Mouse (Mus musculus): Measurements from ENCODE around the gene Wdr76. TPM values are rescaled to one million over a fixed set of nuclear protein-coding genes. Genes with fewer than 3 reads are reported as not detected.
"Not testable (repeated sequence)": the region's sequence is repeated elsewhere in the genome, so short reads cannot be mapped to it uniquely, and the experiment has no call there.

The Wdr76 gene
- total and polyA plus RNA-seq, 3 experiments = 17.4 to 29.9 (median 26.9) TPM

DNA sequence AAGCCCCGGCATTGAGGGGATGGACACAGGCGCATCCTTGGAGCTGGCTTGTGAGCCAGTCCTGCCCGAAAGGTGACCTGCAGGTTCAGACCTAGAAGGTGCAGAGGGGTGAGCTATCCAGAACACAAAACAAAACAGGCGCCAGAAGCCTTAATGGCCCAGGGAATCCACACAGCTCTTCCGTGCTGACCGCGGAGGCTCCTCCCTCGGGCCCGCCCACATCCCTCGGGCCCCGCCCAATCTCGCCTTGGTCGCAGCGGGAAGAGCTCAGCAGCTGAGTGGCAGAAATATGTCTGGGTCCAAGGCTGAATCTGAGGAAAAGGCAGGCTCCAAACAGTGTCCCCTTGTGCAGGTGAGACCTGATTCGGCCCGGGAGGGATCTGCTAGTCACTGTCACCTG lies 3.1 kb downstream of the Wdr76 start:
- Histone ChIP-seq H3K4me3 (replicated peaks in 1 of 3; ENCODE audit: low read depth in 2 of 3, low read length in 2 of 3, poor library complexity in 1 of 3) (no peak overlapping the region), H3K27ac (ENCODE audit: insufficient read depth, low read depth) (no peak overlapping the region), H3K36me3 (replicated peaks in 1 of 2; ENCODE audit: control insufficient read depth in 1 of 2, insufficient read depth in 1 of 2, low read length in 1 of 2) (peaks cover 20 to 54% of the 10 kb centered on the region in 2 experiments), H3K27me3 (replicated peaks) (no peaks in the 10 kb centered on the region), H3K4me2 (ENCODE audit: insufficient read depth, low read depth, poor library complexity, severe bottlenecking) (no peak overlapping the region), H3K9ac (ENCODE audit: insufficient read depth, low read depth) (no peak overlapping the region), H3K9me3 (replicated peaks; ENCODE audit: low read length) (no peaks in the 10 kb centered on the region), H3K79me2 (replicated peaks; ENCODE audit: control insufficient read depth, extremely low read depth, insufficient read depth, poor library complexity, severe bottlenecking) (peaks cover 71% of the 10 kb centered on the region), H3K4me1 (ENCODE audit: control insufficient read depth in 1 of 2, insufficient read depth in 2 of 2) (peaks cover 5 to 37% of the 10 kb centered on the region in 2 experiments; a peak in 3 of 4 replicates)
- TF ChIP-seq ETS1 (conservative IDR thresholded peaks at IDR 0.05; ENCODE audit: low read depth, low read length) = no peak
- no peak for TF ChIP-seq CHD2 (IDR thresholded peaks at IDR 0.05; ENCODE audit: low read length)
- no peak for TF ChIP-seq EP300 (IDR thresholded peaks at IDR 0.05; ENCODE audit: low read length)
- no peak for TF ChIP-seq SMC3 (IDR thresholded peaks at IDR 0.05; ENCODE audit: low read depth, low read length)
- no peak for TF ChIP-seq PAX5 (IDR thresholded peaks at IDR 0.05; ENCODE audit: low read length)
- TF ChIP-seq IRF4 (IDR thresholded peaks at IDR 0.05; ENCODE audit: low read depth, low read length) = no peak
- TF ChIP-seq ZNF384 (IDR thresholded peaks at IDR 0.05; ENCODE audit: low read depth, low read length) = no peak
- TF ChIP-seq RCOR1 (conservative IDR thresholded peaks at IDR 0.05; ENCODE audit: low read depth, low read length) = no peak
- no peak for TF ChIP-seq E2F4 (IDR thresholded peaks at IDR 0.05; ENCODE audit: insufficient replicate concordance, low read depth, low read length)
- TF ChIP-seq NRF1 (IDR thresholded peaks at IDR 0.05; ENCODE audit: low read depth, low read length) = no peak
- in situ Hi-C loops (cut with MboI; ENCODE audit: low pct_ligation_motif_present, low pct_unique_long_range_greater_than_20kb, low sequenced_read_pairs) = no loop called here
- dilution Hi-C loops (cut with MboI; ENCODE audit: extremely low pct_ligation_motif_present, extremely low pct_unique_long_range_greater_than_20kb, low sequenced_read_pairs) = no loop called here
- no peak for DNase-seq (ENCODE audit: extremely low read depth)

DNA sequence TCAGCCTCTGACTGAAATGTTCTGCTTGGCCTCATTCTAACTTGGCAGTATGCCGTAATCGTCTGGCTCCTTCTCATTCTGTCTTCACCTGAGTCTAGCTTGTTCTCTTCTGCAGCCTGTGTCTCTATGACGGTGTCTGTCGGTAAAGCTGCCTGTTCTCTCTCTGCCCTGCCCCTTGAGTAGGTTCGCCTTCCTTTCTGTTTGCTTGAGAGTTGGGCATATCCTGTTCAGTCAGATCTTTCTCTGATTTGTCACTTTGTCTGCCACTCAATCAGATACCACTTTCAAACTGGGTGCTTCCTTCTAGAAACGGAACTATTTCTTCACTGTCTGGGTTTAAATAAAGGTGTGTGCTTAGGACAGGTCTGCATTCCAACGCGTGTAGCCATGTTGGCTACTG lies 4.9 kb downstream of the Wdr76 start:
- no peaks in the 10 kb centered on the region for H3K27me3 ChIP-seq (replicated peaks)
- peaks cover 74% of the 10 kb centered on the region for H3K79me2 ChIP-seq (replicated peaks; ENCODE audit: control insufficient read depth, extremely low read depth, insufficient read depth, poor library complexity, severe bottlenecking)
- H3K4me1 ChIP-seq (ENCODE audit: control insufficient read depth in 1 of 2, insufficient read depth in 2 of 2) = peaks cover 3 to 34% of the 10 kb centered on the region in 2 experiments; a peak in 3 of 4 replicates
- H3K9ac ChIP-seq (ENCODE audit: insufficient read depth, low read depth) = no peak overlapping the region
- no peaks in the 10 kb centered on the region for H3K9me3 ChIP-seq (replicated peaks; ENCODE audit: low read length)
- in situ Hi-C loops (cut with MboI; ENCODE audit: low pct_ligation_motif_present, low pct_unique_long_range_greater_than_20kb, low sequenced_read_pairs) = no loop called here
- peak; percentile 32 for DNase-seq (ENCODE audit: extremely low read depth)
- no peak overlapping the region for H3K4me3 ChIP-seq (replicated peaks in 1 of 3; ENCODE audit: low read depth in 2 of 3, low read length in 2 of 3, poor library complexity in 1 of 3)
- no peak overlapping the region for H3K27ac ChIP-seq (ENCODE audit: insufficient read depth, low read depth)
- TF ChIP-seq RCOR1 (conservative IDR thresholded peaks at IDR 0.05; ENCODE audit: low read depth, low read length) (no peak), MEF2A (IDR thresholded peaks at IDR 0.05; ENCODE audit: borderline replicate concordance, low read depth, low read length) (no peak), E2F4 (IDR thresholded peaks at IDR 0.05; ENCODE audit: insufficient replicate concordance, low read depth, low read length) (no peak), UBTF (IDR thresholded peaks at IDR 0.05; ENCODE audit: low read depth, low read length) (no peak), HCFC1 (IDR thresholded peaks at IDR 0.05; ENCODE audit: low read depth, low read length) (no peak), BHLHE40 (IDR thresholded peaks at IDR 0.05; ENCODE audit: low read depth, low read length) (no peak), MYC (IDR thresholded peaks at IDR 0.05; ENCODE audit: low read depth, low read length) (no peak), ZNF384 (IDR thresholded peaks at IDR 0.05; ENCODE audit: low read depth, low read length) (no peak), USF2 (conservative IDR thresholded peaks at IDR 0.05; ENCODE audit: low read depth, low read length) (no peak), USF1 (IDR thresholded peaks at IDR 0.05; ENCODE audit: low read depth, low read length) (no peak), PAX5 (IDR thresholded peaks at IDR 0.05; ENCODE audit: low read length) (no peak), SIN3A (IDR thresholded peaks at IDR 0.05; ENCODE audit: low read length) (no peak), IRF4 (IDR thresholded peaks at IDR 0.05; ENCODE audit: low read depth, low read length) (no peak), NELFE (IDR thresholded peaks at IDR 0.05; ENCODE audit: low read depth, low read length) (no peak), MAZ (IDR thresholded peaks at IDR 0.05; ENCODE audit: low read depth, low read length) (no peak), GABPA (IDR thresholded peaks at IDR 0.05; ENCODE audit: insufficient replicate concordance, low read depth, low read length) (no peak), SMC3 (IDR thresholded peaks at IDR 0.05; ENCODE audit: low read depth, low read length) (no peak)
- H3K36me3 ChIP-seq (replicated peaks in 1 of 2; ENCODE audit: control insufficient read depth in 1 of 2, insufficient read depth in 1 of 2, low read length in 1 of 2) = peaks cover 26 to 64% of the 10 kb centered on the region in 2 experiments
- dilution Hi-C loops (cut with MboI; ENCODE audit: extremely low pct_ligation_motif_present, extremely low pct_unique_long_range_greater_than_20kb, low sequenced_read_pairs) = no loop called here
- no peak overlapping the region for H3K4me2 ChIP-seq (ENCODE audit: insufficient read depth, low read depth, poor library complexity, severe bottlenecking)

DNA sequence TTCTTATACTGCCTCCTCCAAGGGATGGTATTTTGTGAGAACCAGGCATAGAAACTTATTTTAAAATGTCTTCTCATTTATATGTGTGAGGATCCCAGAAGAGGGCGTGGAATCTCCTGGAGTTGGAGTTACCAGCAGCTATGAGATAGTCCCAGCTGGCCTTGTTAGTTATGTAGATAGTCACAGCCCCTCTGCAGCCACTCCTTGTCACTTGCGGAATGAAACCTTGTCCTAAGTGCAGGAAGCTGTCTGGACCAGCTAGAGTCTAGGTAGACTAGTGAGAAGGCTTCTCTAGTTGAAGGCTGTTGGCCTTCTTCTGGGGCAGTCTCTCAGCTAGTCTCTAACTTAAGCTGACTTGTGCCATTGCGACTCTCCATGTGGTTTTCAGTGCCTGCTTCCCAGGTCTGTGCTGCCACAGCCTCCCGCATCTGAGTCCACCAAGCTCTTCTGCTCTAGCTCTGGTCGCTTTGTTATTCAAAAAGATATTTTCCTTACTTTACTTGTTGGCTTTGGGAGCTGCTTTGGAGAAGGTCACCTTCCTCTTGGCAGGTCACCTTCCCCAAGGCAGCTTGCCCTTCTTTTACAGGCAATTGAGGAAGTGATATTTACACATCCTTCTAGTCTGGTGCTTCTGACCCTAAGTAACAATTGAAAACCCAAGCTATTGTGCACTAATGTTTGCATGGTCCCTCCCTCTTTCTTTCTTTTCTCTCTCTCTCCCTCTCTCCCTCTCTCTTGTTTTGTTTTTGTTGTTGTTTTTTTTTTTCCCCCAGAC lies 6.7 kb downstream of the Wdr76 start:
- H3K4me3 ChIP-seq (replicated peaks in 1 of 3; ENCODE audit: low read depth in 2 of 3, low read length in 2 of 3, poor library complexity in 1 of 3); H3K9ac ChIP-seq (ENCODE audit: insufficient read depth, low read depth); in situ Hi-C loops (cut with MboI; ENCODE audit: low pct_ligation_motif_present, low pct_unique_long_range_greater_than_20kb, low sequenced_read_pairs); H3K27me3 ChIP-seq (replicated peaks); H3K9me3 ChIP-seq (replicated peaks; ENCODE audit: low read length); H3K27ac ChIP-seq (ENCODE audit: insufficient read depth, low read depth); DNase-seq (ENCODE audit: extremely low read depth); H3K4me2 ChIP-seq (ENCODE audit: insufficient read depth, low read depth, poor library complexity, severe bottlenecking); dilution Hi-C loops (cut with MboI; ENCODE audit: extremely low pct_ligation_motif_present, extremely low pct_unique_long_range_greater_than_20kb, low sequenced_read_pairs): not testable (repeated sequence)
- Histone ChIP-seq H3K79me2 (replicated peaks; ENCODE audit: control insufficient read depth, extremely low read depth, insufficient read depth, poor library complexity, severe bottlenecking) (peaks cover 68% of the 10 kb centered on the region), H3K36me3 (replicated peaks in 1 of 2; ENCODE audit: control insufficient read depth in 1 of 2, insufficient read depth in 1 of 2, low read length in 1 of 2) (peaks cover 35 to 80% of the 10 kb centered on the region in 2 experiments), H3K4me1 (ENCODE audit: control insufficient read depth in 1 of 2, insufficient read depth in 2 of 2) (peaks cover 0 to 30% of the 10 kb centered on the region in 2 experiments; a peak in 3 of 4 replicates)
